Mouse (Mus musculus) c-Kit-positive CD71-positive TER-119-negative erythroid progenitor cells, embryonic 14.5 days (primary cell): ENCODE data around the gene Kpna3.

Experiments
- DNase-seq: peaks from one replicate; pipeline ENCODE4 v3.0.0-alpha.2; 2013; ENCODE audit warnings: low read depth

Kpna3 gene

GRCm38 (mm10) chr14:61439661-61440559 lies at the start of gene Kpna3:
Kpna3 (minus strand) TSS chr14:61439874.
- peak; percentile 98 for DNase-seq

GRCm38 (mm10) chr14:61460365-61460764 lies 20.7 kb upstream of the Kpna3 start:
- DNase-seq, result no peak

- DNase-seq, result no peak
Observed at GRCm38 (mm10) chr14:61457468-61457867, 17.8 kb upstream of the Kpna3 start.

- no peak for DNase-seq
Observed at GRCm38 (mm10) chr14:61455571-61455970, 15.9 kb upstream of the Kpna3 start.

- DNase-seq, result no peak
Observed at GRCm38 (mm10) chr14:61453032-61453431, 13.4 kb upstream of the Kpna3 start.

GRCm38 (mm10) chr14:61452481-61452880 lies 12.8 kb upstream of the Kpna3 start:
- no peak for DNase-seq

GRCm38 (mm10) chr14:61447775-61448174 lies 8.1 kb upstream of the Kpna3 start:
- DNase-seq, result no peak

- no peak for DNase-seq
Observed at GRCm38 (mm10) chr14:61439141-61439660, 473 bp downstream of the Kpna3 start.

- no peak for DNase-seq
Observed at GRCm38 (mm10) chr14:61438171-61438945, 1.3 kb downstream of the Kpna3 start.

GRCm38 (mm10) chr14:61436866-61437265 lies 2.8 kb downstream of the Kpna3 start:
- DNase-seq, result no peak

GRCm38 (mm10) chr14:61428126-61428787 lies 11.4 kb downstream of the Kpna3 start:
- DNase-seq, result no peak

- DNase-seq, result peak; percentile 32
Observed at GRCm38 (mm10) chr14:61427095-61427494, 12.6 kb downstream of the Kpna3 start.

DNA sequence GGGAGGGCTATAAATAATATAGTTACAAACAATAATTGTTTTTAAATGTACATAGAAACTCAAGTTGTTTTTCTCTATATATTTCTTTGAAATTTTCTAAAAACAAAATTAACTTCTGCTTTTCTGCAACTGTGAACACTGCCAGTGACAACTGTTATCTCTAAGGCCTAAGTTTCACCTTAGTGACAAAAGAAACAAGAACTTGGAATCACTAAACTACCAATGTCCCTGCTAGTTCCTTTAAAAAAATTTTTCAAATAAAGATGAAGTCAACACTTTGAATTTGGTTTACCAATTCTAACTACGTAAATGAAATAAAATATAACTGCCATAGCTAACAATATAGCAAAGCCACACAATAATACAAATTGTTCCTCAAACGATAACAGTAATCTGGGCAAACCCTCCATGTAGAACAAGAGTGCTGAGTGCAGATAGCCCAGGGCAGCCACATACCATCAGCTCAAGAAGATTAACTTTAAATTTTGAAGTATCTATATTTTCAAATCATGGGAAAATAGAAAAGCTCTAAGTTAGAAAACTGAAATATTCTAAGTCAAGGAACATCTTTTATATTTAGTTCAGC lies 14.5 kb downstream of the Kpna3 start:
- DNase-seq, result peak; percentile 33

- DNase-seq, result no peak
Observed at GRCm38 (mm10) chr14:61415719-61416118, 24.0 kb downstream of the Kpna3 start.

GRCm38 (mm10) chr14:61415311-61415710 lies 24.4 kb downstream of the Kpna3 start:
- DNase-seq, result no peak

DNA sequence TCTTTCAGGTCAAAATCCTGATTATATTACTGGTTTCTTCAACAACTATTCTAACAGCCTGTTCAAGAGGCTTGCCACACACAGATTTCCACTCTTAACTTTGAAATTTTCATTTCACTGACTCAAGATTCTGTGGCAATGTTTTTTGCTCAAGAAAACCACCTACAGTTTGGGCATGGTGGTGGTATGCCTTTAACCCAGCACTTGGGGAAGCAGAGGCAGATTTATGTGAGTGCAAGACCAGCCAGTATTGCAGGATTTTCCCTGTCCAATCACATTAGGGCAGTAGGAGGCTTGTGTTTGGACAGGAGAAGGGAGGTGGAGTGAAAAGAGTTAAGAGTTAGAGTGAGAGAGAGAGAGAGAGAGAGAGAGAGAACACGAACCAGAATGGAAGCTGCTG lies 24.9 kb downstream of the Kpna3 start:
- no peak for DNase-seq

GRCm38 (mm10) chr14:61414199-61414598 lies 25.5 kb downstream of the Kpna3 start:
- no peak for DNase-seq

DNA sequence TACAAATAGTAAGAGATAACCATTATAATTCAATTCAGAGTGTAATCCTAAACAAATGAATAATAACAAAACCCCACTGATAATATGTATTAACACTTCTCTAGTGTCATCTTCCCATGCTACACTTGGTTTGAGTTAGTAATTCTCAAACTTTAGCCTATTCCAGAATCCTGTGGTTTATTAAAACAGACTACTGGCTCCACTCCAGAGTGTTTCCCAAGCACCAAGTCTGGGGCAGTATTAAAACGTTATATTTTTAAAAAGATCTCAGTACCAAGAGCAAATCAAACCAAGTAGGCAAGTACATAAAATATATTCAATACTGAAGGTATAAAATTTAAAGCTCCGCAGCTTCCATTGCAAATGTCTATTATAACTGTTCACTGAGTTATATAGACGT lies 26.0 kb downstream of the Kpna3 start:
- no peak for DNase-seq

DNA sequence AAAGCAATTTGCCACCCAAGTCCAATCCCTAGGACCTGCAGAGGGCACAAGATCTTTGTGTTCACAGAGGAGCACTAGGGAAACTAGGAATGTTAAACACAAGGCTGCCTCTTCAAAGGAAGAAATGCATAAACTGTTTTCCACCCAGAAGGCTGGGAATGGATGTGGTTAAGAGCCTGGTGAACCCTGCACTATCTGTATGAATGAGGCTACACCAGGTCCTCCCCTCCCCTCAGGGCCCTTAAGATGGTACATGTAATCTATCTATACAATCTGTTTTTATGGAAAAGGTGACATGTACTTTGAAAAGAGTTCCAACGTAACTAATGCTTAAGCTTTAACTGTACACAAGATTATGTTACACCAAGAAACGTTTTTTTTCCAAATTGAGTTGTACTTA lies 29.7 kb downstream of the Kpna3 start:
- DNase-seq, result no peak

- no peak for DNase-seq
Observed at GRCm38 (mm10) chr14:61407055-61407454, 32.6 kb downstream of the Kpna3 start.

DNA sequence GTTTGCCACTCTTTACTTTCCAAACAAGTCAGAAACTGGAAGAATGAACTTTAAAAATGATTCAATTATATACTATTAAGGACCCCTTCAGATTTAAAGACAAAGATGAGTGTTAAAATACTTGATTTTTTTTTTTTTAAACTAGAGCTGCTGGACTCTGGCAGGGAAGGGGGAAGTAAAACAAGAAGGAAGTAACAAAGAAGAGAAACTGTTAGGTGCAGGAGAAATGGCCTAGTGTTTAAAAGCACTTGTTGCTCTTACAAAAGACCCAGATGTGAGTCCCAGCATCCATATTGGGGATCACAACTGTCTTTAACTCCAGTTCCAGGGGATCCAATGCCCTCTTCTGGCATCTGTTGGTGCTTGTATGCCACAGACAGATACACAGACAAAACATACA lies 33.9 kb downstream of the Kpna3 start:
- no peak for DNase-seq

GRCm38 (mm10) chr14:61404941-61405340 lies 34.7 kb downstream of the Kpna3 start:
- no peak for DNase-seq
